Mouse (Mus musculus) layer of hippocampus, adult 9-10 months (tissue): ENCODE results near the gene Gmppb.

Experiments used
- DNase-seq: peaks from one replicate; pipeline ENCODE4 v3.0.0; 2022; ENCODE audit warnings: low spot score

Gmppb gene

GRCm38 (mm10) chr9:108080168-108080567 lies 31.1 kb downstream of the Gmppb start, which contains the start of gene Mst1:
TSS of gene Mst1 (plus strand) at chr9:108080436.
- no peak for DNase-seq

- DNase-seq, result no peak
These were observed 33.5 kb downstream of the Gmppb start for GRCm38 (mm10) chr9:108082549-108082948.

GRCm38 (mm10) chr9:108082988-108083431 lies 34.0 kb downstream of the Gmppb start, which contains the start of gene Rnf123:
TSS of gene Rnf123 (minus strand) at chr9:108083346.
- no peak for DNase-seq

GRCm38 (mm10) chr9:108083561-108083960 lies 34.5 kb downstream of the Gmppb start:
- no peak for DNase-seq

- DNase-seq, result no peak
These were observed 36.2 kb downstream of the Gmppb start for GRCm38 (mm10) chr9:108085261-108085660.

GRCm38 (mm10) chr9:108090611-108091120 lies 41.6 kb downstream of the Gmppb start:
- DNase-seq, result no peak

- no peak for DNase-seq
These were observed 44.5 kb downstream of the Gmppb start for GRCm38 (mm10) chr9:108093586-108093985.

- DNase-seq, result peak; percentile 67
These were observed 45.3 kb downstream of the Gmppb start, which contains the start of gene Apeh for GRCm38 (mm10) chr9:108094184-108094941. TSS of gene Apeh (minus strand) at chr9:108094606.

- DNase-seq, result no peak
These were observed 46.0 kb downstream of the Gmppb start for GRCm38 (mm10) chr9:108094998-108095411.

- no peak for DNase-seq
These were observed 46.5 kb downstream of the Gmppb start for GRCm38 (mm10) chr9:108095518-108095917.

- DNase-seq, result no peak
These were observed 47.1 kb downstream of the Gmppb start for GRCm38 (mm10) chr9:108095949-108096712.

GRCm38 (mm10) chr9:108099619-108100018 lies 50.6 kb downstream of the Gmppb start:
- no peak for DNase-seq
